Mouse (Mus musculus) liver, postnatal 0 days (tissue): ENCODE data around the gene Pcsk5. TPM values are rescaled to one million over a fixed set of nuclear protein-coding genes. Genes with fewer than 3 reads are reported as not detected.

Experiments used
- ATAC-seq: fragments of 200-750 bp; cut with Nextera tagmentation; 2 replicates; pipeline ENCODE4 v1.8.0; 2017; ENCODE audit warnings: mild to moderate bottlenecking, moderate library complexity
- DNase-seq: peaks from one replicate; pipeline ENCODE4 v3.0.0-alpha.2; 2016
- H3K27ac ChIP-seq: fragments of 300-500 bp; sonication (generic); 2 replicates; pipeline ENCODE4 v1.5.1; 2014; ENCODE audit warnings: antibody characterized with exemption, moderate library complexity, mild to moderate bottlenecking, low read depth
- H3K27me3 ChIP-seq: fragments of 300-500 bp; sonication (generic); 2 replicates; pipeline ENCODE4 v1.6.1; 2014; ENCODE audit warnings: low read length, control low read depth, mixed read lengths; ENCODE audit not compliant: insufficient read depth
- H3K36me3 ChIP-seq: fragments of 300-500 bp; sonication (generic); replicated peaks from 2 replicates; pipeline ENCODE4 v1.6.1; 2014; ENCODE audit warnings: mild to moderate bottlenecking, control low read depth, low read length, moderate library complexity, mixed read lengths; ENCODE audit not compliant: insufficient read depth
- H3K4me1 ChIP-seq: fragments of 300-500 bp; sonication (generic); 2 replicates; pipeline ENCODE4 v1.6.1; 2014; ENCODE audit warnings: antibody characterized with exemption, mild to moderate bottlenecking, control low read depth; ENCODE audit not compliant: insufficient read depth
- H3K4me2 ChIP-seq: fragments of 300-500 bp; sonication (generic); 2 replicates; pipeline ENCODE4 v1.6.1; 2014; ENCODE audit warnings: low read depth, mild to moderate bottlenecking, low read length, moderate library complexity, mixed read lengths
- H3K4me3 ChIP-seq: fragments of 300-500 bp; sonication (generic); 2 replicates; pipeline ENCODE4 v1.5.1; 2014; ENCODE audit warnings: low read depth, low read length
- H3K9ac ChIP-seq: fragments of 300-500 bp; sonication (generic); replicated peaks from 2 replicates; pipeline ENCODE4 v1.6.1; 2014; ENCODE audit warnings: mild to moderate bottlenecking, moderate library complexity
- H3K9me3 ChIP-seq: fragments of 300-500 bp; sonication (generic); 2 replicates; pipeline ENCODE4 v1.6.1; 2016; ENCODE audit warnings: mild to moderate bottlenecking, control low read depth, low read length, mixed read lengths
- CTCF ChIP-seq: sonication (generic); IDR thresholded peaks from 2 replicates; pipeline ENCODE4 v1.5.1; 2016; ENCODE audit warnings: antibody characterized with exemption, low read depth
- EP300 ChIP-seq: IDR thresholded peaks from 2 replicates; pipeline ENCODE4 v1.6.1; 2016; ENCODE audit warnings: antibody characterized with exemption, low read depth, mild to moderate bottlenecking
- WGBS: fragments of 180-500 bp; shearing (Covaris S2); extraction: QIAGEN DNeasy Blood & Tissue Kit; methylation state at CpG from one replicate; pipeline ENCODE4 v1.1.7; 2014; ENCODE audit not compliant: insufficient replicate concordance; 5-methylcytosine and 5-hydroxymethylcytosine counted together
- polyA plus RNA-seq: library from polyadenylated mRNA; unstranded; fragments of >200 nt; fragmentation: Nextera tagmentation; extraction: Ambion mirVana; gene quantifications from 2 replicates; pipeline ENCODE4 v1.2.1, GENCODE M21; 2015

The Pcsk5 gene
- polyA plus RNA-seq, 1 experiment from 2014 or later, result 4.1 TPM

DNA sequence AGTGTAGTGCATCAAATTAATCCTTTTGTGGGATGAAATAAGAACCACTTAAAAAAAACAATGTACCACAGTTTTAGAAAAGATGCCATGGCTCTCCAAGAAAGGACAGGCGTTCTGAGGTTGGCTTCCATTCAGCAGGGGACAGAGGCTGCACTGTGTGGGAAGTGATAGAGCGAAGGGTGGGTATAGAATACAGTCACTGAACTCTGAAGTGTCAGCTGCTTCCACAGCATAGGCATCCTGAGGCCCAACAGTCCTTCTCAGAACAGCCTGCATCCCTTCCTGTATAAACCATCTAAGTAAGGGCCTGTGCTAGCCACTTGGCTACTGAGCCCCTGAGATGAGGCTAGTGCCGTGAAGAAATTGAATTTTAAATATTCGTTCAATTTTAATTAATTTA lies 271.3 kb downstream of the Pcsk5 start:
- Histone ChIP-seq H3K9me3 (no peaks in the 10 kb centered on the region), H3K36me3 (no peaks in the 10 kb centered on the region), H3K27me3 (no peaks in the 10 kb centered on the region), H3K4me1 (no peaks in the 10 kb centered on the region), H3K27ac (no peak overlapping the region), H3K4me3 (no peak overlapping the region), H3K4me2 (no peak overlapping the region), H3K9ac (no peak overlapping the region)
- TF ChIP-seq CTCF (no peak), EP300 (no peak)
- ATAC-seq, result no peak
- 84% methylated on average over 4 of the region's 4 CpGs for WGBS
- no peak for DNase-seq

DNA sequence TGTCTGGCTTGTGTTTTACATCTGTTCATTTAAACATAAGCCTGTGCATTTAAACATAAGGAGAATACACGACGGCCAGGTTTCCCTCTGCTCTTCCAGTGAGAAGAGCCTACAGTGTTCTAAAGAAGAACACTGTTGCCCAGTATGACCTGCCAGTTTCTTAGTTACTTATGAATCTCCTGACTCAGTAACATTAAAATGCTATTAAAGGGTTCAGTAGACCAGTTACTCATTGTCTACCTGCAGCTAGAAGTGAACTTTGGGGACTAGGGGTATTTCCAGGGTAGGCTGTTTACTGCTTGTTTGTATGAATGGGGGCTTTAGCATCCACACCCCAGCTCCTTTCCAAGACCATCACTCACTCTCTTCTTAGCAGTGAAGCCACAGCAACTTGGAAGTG lies 278.7 kb downstream of the Pcsk5 start:
- ATAC-seq (no peak), DNase-seq (no peak)
- Histone ChIP-seq H3K9me3 (no peaks in the 10 kb centered on the region), H3K4me1 (no peaks in the 10 kb centered on the region), H3K4me2 (no peak overlapping the region), H3K36me3 (no peaks in the 10 kb centered on the region), H3K4me3 (no peak overlapping the region), H3K9ac (no peak overlapping the region), H3K27me3 (no peaks in the 10 kb centered on the region), H3K27ac (no peak overlapping the region)
- no peak for TF ChIP-seq CTCF
- no peak for TF ChIP-seq EP300
- WGBS, result 84% methylated on average over 2 of the region's 2 CpGs

DNA sequence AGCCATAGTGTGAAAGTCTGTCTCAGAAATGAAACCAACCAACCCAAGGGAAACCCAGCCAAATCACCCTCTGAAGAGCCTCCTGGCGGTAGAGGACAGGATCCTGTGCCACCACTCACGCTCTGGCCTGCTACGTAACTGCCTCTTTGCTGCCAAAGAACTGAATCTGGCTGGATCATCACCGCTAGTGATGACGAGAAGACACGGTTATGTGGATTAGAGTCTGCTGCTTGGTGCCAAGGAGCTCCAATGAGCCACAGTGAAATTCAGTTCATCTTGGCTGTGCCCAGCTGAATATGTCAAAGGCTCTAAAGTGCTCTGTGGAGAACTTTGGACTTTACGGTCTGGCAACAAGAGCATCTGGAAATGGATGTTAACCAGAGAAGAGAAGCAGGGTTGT lies 282.3 kb downstream of the Pcsk5 start:
- Histone ChIP-seq H3K9ac (no peak overlapping the region), H3K36me3 (no peaks in the 10 kb centered on the region), H3K4me2 (no peak overlapping the region), H3K9me3 (no peaks in the 10 kb centered on the region), H3K4me3 (no peak overlapping the region), H3K4me1 (no peaks in the 10 kb centered on the region), H3K27ac (no peak overlapping the region), H3K27me3 (no peaks in the 10 kb centered on the region)
- ATAC-seq (no peak), DNase-seq (no peak)
- TF ChIP-seq CTCF (no peak), EP300 (no peak)
- 86% methylated on average over 7 of the region's 7 CpGs for WGBS

DNA sequence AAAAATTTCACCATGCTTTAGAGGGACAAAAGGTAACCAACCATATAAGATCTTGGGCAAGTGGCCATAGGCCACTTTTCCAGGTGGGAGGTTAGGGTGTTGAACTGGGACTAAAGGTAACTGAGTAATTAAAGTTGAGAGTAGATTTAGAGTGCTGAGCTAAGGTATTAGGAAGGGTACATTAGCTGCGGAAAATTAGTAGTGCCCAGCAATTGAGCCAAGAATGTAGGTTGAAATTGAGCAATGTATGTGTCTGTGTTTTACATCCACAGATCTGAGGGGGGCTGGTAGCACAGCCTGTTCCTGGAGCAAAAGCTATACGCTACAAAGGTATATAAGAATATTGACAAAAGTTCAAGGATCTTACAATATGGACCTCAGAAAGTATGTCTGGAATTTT lies 282.9 kb downstream of the Pcsk5 start:
- TF ChIP-seq CTCF, result no peak
- TF ChIP-seq EP300, result no peak
- DNase-seq (no peak), ATAC-seq (no peak)
- no peaks in the 10 kb centered on the region for H3K9me3 ChIP-seq
- H3K4me3 ChIP-seq, result no peak overlapping the region
- H3K4me1 ChIP-seq, result no peaks in the 10 kb centered on the region
- H3K27me3 ChIP-seq, result no peaks in the 10 kb centered on the region
- H3K9ac ChIP-seq, result no peak overlapping the region
- 81% methylated on average over 2 of the region's 2 CpGs for WGBS
- no peaks in the 10 kb centered on the region for H3K36me3 ChIP-seq
- H3K27ac ChIP-seq, result no peak overlapping the region
- no peak overlapping the region for H3K4me2 ChIP-seq

DNA sequence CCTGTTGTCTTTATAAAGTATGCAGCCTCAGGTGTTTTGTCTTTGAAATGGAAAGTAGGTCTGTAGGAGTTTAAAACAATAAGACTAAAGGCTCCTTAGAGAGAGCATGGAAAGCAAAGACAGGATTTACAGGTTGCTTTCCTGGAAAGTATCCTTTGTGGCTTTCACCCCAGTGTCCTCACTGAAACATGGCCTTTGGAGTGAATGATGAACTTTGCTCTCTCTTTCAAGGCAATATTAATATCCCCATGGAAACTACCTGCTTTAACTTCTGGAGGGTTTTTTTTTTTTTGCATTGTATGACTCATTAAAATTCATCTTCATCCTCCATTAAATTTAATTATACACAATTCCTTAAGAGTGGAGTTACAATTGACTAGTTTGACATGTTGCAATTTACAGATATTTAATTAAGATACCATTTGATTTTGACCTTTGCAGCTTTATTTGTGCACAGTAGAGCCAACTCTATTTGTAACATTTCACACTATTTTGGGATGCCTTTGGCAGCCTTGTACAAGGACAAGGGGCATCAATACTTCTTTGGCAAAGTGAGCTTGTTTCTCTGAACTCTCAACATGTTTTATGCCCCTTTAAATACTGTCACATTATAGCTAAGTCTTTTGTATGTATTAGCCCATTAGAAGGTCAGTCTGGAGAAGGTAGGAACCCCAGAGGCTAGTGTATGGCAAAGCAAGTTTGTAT lies 283.9 kb downstream of the Pcsk5 start:
- Histone ChIP-seq H3K4me3 (no peak overlapping the region), H3K9me3 (no peaks in the 10 kb centered on the region), H3K27me3 (no peaks in the 10 kb centered on the region), H3K4me1 (no peaks in the 10 kb centered on the region), H3K36me3 (no peaks in the 10 kb centered on the region), H3K4me2 (no peak overlapping the region), H3K9ac (no peak overlapping the region), H3K27ac (no peak overlapping the region)
- no peak for ATAC-seq
- no peak for DNase-seq
- no peak for TF ChIP-seq CTCF
- TF ChIP-seq EP300, result no peak

DNA sequence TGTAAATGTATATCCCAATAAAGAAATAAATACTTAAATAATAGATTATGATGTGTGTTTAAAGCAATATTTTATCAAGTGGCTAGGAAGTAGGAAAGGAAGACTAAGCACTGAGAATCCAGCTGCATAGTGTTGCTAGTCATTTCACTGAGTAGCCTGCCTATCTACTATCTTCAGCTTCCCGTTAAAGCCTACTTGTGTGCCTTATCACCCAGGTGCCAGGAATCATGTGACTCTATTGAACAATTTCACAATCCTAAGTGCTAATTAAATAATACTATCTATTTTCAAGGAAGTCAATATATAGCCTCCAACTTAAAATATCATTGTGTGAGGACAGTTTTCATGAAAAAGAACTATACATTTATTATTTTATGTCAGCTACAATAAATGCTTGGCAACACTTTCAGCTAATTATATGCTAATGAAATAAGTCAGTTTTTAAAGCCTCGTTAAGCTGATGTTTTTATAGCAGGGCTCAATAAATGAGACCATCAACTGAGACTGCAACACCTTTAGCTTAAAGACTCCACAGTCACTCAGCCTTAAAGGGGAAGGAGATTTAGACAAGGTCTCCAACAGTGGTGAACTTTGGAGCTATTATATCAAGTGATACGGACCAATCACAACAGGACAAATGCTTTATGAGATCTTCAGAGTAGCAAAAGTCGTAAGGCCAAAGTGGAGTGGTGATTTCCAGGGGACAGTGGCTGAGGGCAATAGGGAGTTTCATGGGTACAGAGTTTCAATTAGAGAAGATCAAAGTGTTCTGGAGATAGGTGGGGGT lies 308.5 kb downstream of the Pcsk5 start:
- DNase-seq (no peak), ATAC-seq (no peak)
- H3K4me3 ChIP-seq, result no peak overlapping the region
- H3K9me3 ChIP-seq, result no peaks in the 10 kb centered on the region
- no peaks in the 10 kb centered on the region for H3K36me3 ChIP-seq
- H3K9ac ChIP-seq, result no peak overlapping the region
- TF ChIP-seq CTCF (no peak), EP300 (no peak)
- H3K27me3 ChIP-seq, result no peaks in the 10 kb centered on the region
- H3K4me2 ChIP-seq, result no peak overlapping the region
- WGBS, result 64% methylated on average over 4 of the region's 4 CpGs
- no peak overlapping the region for H3K27ac ChIP-seq
- no peaks in the 10 kb centered on the region for H3K4me1 ChIP-seq
